Mouse (Mus musculus) heart, adult 8-10 months (tissue): ENCODE measurements around the gene Lsm7. TPM values are rescaled to one million over a fixed set of nuclear protein-coding genes. Genes with fewer than 3 reads are reported as not detected.

Source experiments
- DNase-seq: peaks from one replicate; pipeline ENCODE4 v3.0.0; 2022; ENCODE audit warnings: low spot score
- total RNA-seq, 4 experiments: library from RNA; stranded (reverse); gene quantifications; 2 replicates each; pipeline ENCODE4 v1.2.4; 2022

Lsm7 gene
- total RNA-seq, 4 experiments from 2014 or later, result 23.3 to 32.5 (median 25.0) TPM

DNA sequence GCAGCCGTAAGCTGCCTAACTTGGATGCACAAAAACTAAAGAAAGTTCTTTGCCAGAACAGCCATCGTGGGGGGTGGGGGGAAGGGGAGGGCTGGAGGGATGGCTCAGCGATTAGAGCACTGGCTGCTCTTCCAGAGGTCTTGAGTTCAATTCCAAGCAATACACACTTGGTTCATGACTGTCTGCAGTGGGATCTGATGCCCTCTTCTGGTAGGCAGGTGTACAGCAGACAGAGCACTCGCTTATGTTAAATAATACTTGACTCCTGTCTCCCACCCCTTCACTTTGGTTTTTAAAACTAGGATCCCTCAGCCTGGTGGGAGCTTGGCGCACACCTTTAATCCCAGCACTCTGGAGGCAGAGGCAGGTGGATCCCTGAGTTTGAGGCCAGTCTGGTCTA lies 21.0 kb upstream of the Lsm7 start:
- peak; percentile 50 for DNase-seq

DNA sequence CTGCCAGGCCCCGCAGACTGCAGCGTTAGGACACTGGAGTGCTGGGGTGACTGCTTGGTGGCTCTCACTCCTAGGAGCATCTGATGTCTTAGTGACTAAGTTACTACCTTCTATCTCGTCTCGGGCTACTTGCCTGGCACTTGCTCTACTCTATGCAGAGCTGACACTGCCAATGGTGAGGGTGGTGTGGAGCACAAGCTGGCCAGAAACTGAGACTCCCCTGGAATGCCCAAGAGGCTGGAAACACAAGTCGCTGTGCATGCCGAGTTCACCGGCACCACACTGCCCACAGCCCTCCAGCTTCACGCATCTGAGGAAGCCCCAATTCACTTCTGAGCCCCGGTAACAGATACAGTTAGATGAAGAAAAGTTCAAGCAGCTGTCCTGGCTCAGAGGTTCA lies 19.0 kb upstream of the Lsm7 start:
- DNase-seq, result no peak

DNA sequence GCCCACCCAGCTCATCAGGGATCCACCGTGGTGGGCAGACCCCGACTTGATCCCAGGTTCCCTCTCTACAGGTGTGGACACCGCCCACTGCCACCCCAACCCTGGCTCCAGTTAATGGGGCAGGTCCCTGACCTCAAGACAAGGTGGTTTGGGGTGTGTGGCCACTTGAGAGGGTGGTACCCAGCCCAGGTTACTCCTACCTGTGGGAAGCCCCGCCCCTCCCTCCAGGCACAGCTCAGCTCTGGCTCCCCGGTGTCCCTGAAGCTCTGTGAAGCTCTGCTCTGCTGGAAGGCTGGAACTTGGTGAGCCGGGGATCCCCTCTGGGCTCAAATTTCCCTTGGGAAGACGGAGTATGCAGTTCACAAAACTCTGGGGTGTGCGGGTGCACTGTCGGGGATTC lies 16.6 kb upstream of the Lsm7 start, which contains the start of gene Tmprss9:
Tmprss9 (plus strand) TSS at position 268 of the 400 bp plus-strand sequence.
- DNase-seq, result no peak

DNA sequence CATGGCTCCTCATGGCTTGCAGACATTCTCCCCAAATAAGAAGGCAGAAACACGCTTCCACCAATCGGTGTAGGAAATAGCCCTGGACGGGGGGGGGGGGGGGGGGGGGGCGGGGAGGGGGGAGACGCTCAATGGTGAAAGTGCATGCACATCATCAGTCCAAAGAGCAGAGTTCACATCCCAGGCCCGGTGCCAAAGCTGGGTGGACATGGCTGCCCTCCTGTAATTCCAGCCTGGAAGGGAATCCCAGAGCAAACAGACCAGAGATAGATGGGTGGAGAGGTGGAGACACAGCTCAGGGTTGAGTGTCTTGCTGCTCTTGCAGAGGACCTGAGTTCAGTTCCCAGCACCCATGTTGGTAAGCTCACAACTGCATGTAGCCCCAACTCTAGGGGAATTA lies 16.0 kb upstream of the Lsm7 start:
- no peak for DNase-seq

DNA sequence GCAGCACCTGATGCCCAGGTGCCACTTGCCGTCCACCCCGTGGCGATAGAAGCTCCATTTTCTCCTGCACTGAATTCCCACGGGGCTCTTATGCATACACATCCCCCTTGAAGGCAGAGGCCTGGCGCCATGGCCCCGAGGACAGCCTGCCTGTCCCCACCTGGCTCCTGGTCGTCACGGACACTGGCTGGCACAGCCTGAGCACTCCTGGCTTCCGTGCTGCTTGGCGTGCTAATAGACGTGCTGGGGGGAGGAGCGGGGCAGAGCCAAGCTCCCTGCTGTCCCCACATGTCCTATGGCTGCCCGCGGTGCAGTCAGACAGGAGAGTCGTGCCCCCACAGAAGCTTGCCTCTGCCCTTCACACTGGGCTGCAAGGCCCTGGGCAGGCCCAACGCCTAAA lies 9.4 kb upstream of the Lsm7 start:
- no peak for DNase-seq

DNA sequence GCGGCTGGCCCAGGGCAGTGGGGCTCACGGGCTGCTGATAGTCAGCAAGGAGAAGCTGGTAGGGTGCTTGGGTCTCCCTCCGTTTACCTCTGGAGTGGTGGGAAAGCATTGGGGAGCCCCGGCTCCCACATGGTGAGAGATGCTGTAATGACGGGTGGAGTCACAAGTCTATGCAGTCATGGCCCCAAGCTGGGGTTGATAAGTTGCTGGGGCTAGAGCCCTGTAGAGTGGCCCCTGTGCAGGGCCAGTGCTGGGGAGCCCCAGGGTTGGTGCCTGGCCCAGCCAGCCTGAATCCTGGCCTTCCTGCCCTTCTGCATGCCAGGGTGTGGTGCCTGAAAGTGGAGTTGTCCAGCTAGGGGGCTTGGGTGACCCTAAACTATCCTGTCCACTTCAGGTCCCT lies 7.3 kb upstream of the Lsm7 start:
- DNase-seq, result no peak

DNA sequence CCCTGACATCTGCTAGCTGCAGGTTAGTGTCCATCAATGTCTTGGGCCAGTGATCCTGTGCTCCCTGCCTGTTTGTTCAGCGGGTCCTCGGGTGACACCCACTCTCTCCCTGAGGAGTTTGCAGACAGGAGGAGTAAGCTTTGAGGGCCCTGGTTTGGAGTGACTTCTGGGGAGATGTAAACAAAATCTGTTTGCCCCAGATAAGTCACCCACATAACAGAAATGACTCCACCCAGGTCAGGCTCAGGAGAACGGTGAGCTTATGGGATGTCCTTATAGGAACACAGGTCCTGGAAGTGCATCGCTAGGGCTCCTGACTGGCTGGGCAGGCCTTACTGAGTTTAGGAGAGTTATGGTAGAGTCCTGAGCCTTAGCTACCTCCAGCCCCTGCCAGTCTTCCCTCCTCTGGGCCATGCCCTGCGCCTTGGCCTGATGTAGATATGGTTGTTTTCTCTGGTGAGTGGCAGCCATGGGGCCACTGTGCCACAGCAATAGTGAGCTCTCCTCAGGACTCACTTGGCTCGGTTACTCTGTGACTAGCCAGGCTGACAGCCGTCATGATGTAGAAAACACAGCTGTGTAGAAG lies 3.4 kb upstream of the Lsm7 start:
- DNase-seq, result no peak

DNA sequence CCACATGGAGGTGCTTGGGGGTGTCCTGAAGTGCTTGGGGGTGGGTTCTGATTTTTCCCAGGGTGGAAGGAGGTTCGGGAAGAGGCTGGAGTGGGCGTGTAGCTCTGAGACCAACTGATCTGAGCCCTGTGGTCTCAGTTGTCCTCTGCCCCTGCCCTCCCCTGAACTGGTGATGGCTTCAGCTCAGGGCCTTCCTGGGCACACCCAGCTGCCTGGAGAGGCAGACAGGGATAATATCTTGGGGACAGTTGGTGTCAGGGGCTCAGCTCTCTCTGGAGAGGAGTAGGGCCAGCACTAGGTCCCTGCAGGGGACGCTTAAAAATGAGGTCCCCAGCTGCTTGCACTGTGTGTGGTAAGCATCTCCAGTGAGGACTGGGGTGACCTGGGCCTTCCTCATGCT lies 2.8 kb upstream of the Lsm7 start:
- DNase-seq, result no peak

DNA sequence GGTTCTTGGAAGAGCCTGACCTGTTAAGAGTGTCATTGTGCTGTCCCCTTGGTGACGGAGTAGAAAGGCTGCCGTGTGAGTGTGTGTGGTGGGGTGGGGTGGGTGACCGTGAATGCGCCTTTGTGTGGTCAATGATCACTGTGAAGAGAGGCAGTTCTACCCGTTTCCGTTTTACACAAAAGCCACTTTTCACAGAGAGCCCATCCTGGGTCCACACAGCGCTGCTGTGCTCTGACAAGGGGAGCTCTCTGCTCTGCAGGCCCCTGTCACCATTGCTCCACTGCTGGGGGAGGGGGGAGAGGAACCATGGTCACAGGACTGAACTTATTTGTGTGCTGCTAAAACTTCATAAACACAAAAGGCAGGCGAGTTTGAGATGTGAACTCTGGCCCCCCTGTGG lies 2.4 kb upstream of the Lsm7 start:
- DNase-seq, result no peak

DNA sequence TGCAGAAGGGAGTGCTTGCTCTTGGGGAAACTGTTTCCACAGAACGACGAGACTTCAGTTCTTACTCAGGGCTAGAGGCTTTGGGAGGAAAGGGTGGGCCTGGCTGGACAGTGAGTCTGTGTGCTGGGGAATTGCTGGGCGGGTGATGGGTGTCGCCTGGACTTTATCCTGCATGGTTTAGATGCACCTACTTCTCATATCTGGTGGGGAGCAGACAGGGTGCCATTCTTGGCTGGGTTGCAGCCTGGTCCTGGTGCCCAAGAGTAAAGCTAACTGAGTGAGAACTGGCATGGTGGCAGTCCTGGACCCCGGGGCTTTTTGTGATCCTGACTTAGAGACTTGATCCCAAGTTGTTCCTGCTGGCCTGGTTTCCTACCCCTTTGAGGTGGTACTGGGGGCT lies 1.9 kb upstream of the Lsm7 start:
- DNase-seq, result no peak

DNA sequence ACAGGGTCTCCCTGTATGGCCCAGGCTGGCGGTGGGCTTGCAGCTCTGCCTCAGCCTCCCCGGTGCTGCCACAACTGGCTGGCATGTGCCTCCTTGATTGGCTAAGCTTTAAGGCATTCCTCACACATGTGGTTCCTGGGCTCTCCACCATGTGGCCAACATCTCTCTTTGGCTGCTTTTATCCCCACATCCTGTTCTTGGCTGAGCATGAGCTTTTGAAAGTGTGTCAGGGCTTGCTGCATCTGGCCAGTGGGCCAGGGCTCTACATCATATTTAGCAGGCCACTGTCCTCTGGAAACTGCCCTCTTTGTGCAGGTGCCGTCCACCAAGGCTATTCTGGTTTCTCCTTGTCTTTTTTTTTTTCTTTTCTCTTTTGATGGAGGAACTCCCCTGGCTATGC lies 1.3 kb upstream of the Lsm7 start:
- DNase-seq, result peak; percentile 28

DNA sequence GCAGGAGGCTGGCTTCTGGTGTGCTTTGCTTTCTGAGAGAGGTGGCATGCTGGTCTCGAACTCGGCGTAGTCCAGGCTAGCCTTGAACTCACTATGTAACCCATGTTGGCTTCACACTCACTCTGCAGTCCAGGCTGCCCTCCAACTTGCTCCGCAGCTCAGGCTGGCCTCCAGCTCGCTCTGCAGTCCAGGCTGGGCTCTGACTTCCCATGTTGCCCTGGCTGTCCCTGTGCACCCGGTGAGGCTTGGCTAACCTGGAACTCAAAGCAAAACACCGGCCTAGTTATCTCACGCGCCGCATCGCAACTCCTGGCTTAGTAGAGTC lies 702 bp upstream of the Lsm7 start:
- DNase-seq, result no peak

DNA sequence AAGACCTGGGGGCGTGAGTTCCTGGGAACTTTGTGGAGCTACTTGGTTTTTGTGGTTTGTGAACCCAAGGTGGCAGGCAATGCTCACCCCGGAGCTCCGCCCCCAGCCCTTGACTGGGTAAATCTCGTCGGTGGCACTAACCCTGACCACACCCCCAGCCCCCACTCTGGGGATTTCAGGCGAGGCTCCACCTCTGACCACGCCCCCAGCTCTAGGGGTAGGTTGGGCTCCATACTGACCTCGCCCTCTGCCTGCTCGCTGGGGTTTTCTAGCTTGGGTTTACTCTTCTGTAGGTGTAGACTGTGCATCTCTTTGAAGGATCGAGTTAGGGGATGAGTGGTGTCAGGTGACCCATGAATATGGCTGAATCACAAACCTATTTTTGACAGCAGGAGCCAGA lies 6.4 kb downstream of the Lsm7 start:
- DNase-seq, result no peak

DNA sequence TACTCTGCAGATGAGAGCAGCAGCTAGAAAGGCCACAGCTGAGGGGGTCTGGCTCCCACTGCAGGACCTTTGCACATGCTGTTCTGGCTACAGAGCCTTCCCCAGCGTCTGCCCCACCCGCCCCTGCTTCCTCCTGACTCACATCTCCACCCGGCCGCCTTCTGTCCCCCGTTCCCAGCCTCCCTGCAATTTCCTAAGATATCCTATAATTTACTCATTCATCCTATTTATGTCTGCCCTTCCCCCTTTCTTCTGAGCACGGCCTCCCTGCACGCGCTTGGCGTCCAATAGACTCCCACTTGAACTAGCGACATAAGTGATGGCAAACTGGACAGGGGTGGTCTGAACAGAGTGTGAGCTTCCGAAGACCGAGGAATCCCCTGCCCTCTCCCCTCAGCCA lies 9.3 kb downstream of the Lsm7 start:
- no peak for DNase-seq

DNA sequence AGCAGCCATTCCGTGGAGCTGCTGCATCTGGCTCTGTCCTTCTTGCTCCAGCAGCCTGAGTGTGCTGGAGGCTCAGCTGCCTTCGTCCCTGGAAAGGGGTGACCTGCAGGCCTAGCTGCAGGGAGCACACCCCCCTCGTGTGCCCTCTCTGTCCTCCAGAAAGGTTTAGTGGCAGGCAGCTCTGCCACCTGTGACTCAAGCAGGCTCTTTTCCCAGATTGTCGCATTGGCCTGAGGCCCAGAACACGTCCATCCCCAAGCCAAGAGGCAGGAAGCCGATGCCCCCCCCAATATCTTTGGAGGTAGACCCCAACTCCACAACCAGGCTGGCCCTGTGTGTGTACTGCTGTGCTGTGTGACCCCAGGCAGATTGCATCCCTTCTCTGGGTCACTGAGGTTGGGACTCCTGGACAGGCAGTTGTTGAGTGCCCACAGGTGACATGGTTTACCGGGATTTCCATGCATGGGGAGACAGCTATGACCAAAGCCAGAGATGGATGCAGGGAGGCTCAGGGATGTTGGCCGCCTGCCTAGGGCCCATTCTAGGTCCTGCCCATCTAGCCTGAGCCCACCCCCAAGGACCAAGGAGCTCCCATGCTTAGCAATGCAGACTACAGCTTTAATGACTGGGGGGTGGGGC lies 9.8 kb downstream of the Lsm7 start:
- no peak for DNase-seq

DNA sequence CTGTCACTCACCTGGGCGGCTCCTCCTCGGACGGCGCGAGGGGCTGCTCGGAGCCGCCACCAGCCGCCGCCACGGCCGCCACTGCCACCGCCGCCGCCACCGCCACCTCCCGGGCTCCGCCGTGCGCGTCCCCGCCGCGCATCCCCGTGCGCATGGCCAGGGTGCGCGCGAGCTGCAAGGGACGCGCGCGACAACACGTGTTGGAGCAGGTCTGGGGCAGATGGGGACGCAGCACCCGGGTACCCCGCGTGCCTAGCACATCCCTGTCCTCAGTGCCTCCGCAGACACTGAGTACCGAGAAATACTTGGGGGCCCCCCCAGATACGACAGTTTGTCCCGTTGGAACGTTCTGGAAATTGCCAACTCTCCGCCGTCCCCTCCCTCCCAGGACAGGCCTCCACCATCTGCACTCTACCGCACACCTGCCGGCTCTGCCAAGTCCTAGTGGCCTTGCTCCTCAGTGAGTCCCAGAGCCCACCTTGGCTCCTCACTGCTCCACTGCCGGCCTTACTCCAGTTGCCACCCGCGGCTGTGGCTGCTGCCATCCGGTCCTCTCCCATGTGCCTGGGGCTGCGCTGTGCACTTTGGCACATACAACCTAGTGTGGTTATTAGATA lies 11.0 kb downstream of the Lsm7 start, which contains the start of gene Lingo3:
Lingo3 (minus strand) TSS at position 109 of the 617 bp plus-strand sequence.
- no peak for DNase-seq

DNA sequence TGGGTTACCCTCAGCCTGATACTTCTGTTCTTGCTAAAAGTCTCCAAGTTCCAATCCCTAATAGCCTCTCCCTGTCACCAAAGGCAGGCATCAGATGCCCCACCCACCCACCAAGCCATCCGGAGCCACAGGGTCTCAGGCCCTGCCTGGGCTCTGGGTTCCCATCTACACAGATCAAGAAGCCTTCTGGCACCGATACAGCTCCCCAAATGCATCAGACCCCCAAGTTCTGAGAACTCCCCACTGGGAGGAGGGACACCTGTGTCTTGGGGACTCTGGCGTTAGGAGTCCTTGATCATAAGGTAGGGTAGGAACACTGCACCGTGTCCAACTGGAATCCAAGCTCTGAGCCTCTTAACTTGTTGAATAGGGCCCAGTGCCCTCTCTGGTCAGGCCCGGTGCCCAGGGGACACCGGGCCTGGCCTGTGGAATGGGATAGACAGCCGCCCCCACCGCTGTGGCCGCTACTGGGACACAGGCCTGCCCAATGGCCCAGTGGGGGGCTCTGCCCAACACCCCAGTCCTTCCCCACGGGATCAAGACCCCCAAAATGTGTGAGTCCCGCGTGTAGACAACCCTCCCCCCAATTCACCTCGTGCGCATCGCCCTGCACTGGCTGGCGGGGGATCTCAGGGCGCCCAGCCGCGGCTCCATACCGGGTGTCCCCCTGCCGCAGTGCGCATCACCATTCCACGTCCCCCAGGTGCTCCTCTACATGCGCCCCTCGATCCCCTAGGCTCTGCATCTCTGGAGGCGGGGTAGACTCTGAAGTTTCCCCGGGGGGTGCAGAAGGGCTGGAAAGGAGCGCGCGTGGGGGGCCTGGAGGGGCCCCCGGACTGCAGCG lies 11.7 kb downstream of the Lsm7 start:
- DNase-seq, result no peak

DNA sequence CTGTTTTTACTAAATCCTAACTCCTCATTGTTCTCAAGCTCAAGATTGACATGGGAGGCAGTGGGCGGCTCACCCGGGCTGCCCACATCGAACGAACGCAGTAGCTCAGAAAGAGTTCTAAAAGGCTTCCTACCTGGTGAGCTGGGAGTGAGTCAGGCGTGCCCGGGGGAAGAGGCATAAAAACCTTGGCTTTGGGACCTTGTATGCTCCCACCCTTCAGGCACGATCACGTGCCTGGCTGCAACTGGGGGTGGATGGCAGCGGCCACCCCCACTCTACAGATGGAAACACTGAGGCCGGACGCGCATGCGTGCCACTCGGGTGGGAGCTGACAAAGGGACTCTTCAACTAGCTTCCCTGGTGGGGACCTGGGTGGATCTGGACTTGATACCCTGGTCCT lies 12.7 kb downstream of the Lsm7 start:
- no peak for DNase-seq

DNA sequence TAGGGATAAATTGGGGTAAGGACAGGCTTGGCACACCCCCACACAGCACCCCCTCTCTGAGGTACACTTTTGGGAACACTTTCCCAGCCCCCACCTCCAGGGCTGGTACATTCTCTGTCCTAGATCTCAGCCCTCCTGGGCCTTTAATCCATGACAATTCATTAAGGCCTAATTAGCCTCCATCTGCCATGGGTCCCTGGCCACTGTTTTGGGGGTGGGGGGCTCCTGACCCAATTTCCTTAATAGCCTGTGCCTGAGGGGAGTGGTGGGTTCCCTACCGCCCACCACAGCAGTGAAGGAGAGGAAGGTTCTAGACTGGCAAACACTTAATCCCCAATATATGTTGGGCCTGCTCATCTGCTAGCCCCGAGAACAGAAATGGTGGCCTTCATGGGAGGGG lies 13.3 kb downstream of the Lsm7 start:
- no peak for DNase-seq

DNA sequence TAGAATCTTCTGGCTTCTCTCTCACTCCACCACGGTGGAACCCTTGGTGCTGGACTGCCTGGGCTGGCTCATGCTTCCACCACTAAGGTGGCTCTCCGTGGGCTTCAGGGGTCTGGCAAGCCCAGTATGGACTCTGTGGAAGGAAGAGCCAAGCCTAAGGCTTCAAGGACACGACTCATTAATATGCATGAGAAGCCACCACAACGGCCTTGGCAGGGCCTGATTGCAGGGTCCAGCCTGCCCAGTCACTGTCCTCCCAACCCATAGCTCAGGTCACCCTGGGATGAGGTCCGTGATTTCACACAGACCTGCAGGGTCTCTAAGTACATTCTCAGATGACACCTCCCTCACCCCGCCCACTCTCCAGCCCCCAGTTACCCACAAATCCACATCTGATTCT lies 15.2 kb downstream of the Lsm7 start:
- DNase-seq, result no peak

DNA sequence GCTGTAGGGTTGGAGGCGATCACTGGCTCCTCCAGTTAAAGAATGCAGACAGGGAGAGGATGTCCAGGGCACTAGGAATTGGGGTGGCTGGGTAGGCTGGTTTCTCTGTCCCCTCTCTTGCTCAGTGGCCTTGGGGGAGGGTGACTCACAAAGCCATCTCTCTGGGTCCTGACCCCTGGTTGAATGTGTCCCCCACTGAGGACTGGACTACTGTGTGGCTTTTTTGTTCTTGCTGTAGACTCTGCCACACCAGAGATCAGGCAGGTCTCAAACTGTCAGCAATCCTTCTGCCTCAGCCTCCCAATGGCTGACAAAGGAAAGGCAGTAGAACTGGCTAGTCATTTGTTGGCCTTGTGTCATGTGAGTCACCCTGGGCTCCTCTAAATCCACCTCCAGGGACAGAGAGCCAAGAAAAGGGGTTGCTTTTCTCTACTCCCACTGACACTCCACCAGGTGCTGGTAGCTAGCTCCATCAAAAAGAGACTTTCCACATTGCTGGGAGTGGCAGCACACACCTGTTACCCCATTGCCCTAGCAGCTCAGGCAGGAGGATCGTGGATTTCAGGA lies 16.6 kb downstream of the Lsm7 start:
- no peak for DNase-seq

DNA sequence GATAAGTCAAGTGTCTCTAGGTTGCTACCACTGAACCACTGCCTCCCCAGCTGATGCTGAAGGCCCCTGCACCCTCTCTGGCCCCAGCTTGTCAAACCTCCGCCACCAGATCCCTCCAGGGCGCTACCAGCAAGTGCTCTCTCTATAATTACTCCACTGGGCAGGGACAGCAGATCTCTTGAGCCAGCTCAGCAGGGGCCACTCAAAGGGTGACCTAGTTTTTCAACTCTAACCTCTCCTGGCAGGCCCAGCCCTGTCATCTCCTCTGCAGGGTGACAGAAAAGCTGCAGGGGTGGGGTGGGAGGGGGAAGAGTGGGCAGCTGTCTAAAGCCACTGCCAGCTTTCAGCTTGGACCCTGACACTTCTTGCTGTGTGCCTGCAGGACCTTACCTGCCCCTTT lies 17.2 kb downstream of the Lsm7 start:
- DNase-seq, result peak; percentile 56
